Mouse (Mus musculus): Measurements from ENCODE around the gene Tapbp. TPM values are rescaled to one million over a fixed set of nuclear protein-coding genes. Genes with fewer than 3 reads are reported as not detected.

Tapbp gene
- polyA plus RNA-seq, 1 experiment from 2014 or later: 102 TPM

DNA sequence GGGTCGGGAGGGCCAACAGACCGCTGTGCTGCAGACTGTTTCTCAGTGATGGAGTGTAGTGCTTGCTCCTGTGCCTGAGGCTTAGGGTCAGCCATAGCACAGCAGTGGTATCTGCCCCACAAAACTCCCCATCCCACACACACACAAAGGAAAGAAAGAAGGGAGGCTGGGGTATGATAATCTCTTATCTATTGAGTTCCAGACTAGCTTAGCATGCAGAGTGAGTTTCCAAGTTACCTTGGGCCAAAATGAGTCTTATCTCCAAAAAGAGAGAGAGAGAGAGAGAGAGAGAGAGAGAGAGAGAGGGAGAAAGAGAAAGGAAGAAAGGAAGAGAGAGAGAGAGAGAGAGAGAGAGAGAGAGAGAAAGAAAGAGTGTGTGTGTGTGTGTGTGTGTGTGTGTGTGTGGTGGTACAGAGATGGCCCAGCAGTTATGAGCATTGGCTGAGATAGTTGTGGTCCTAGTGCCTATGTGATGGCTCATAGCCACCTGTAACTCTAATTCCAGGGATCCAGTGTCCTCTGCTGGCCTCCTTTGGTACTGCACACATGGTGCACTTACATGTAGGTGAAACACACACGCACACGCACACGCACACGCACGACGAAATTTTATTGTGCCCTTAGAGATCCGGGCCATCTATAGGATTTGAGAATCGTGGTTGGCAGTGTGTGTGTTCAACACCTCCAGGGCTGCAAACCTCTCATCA, 9.0 kb downstream of the Tapbp start:
- peaks cover 31% of the 10 kb centered on the region for H3K36me3 ChIP-seq (ENCODE audit: control insufficient read depth, insufficient read depth)
- H3K4me2 ChIP-seq (replicated peaks; ENCODE audit: low read depth): no peak overlapping the region
- no peaks in the 10 kb centered on the region for H3K27me3 ChIP-seq (replicated peaks; ENCODE audit: control insufficient read depth, insufficient read depth, low read length)
- H3K4me1 ChIP-seq (replicated peaks; ENCODE audit: control insufficient read depth, insufficient read depth, low read length): no peaks in the 10 kb centered on the region
- no peaks in the 10 kb centered on the region for H3K9me3 ChIP-seq (ENCODE audit: control insufficient read depth)
- H3K4me3 ChIP-seq (ENCODE audit: low read depth, low read length): no peak overlapping the region
- 87% methylated on average over 10 of the region's 10 CpGs for WGBS
- ATAC-seq: no peak
- peak; percentile 69 for TF ChIP-seq CTCF (IDR thresholded peaks at IDR 0.05; ENCODE audit: low read depth)
- no peak overlapping the region for H3K9ac ChIP-seq (ENCODE audit: low read depth, low read length)
- H3K27ac ChIP-seq (ENCODE audit: low read depth, low read length): no peak overlapping the region

DNA sequence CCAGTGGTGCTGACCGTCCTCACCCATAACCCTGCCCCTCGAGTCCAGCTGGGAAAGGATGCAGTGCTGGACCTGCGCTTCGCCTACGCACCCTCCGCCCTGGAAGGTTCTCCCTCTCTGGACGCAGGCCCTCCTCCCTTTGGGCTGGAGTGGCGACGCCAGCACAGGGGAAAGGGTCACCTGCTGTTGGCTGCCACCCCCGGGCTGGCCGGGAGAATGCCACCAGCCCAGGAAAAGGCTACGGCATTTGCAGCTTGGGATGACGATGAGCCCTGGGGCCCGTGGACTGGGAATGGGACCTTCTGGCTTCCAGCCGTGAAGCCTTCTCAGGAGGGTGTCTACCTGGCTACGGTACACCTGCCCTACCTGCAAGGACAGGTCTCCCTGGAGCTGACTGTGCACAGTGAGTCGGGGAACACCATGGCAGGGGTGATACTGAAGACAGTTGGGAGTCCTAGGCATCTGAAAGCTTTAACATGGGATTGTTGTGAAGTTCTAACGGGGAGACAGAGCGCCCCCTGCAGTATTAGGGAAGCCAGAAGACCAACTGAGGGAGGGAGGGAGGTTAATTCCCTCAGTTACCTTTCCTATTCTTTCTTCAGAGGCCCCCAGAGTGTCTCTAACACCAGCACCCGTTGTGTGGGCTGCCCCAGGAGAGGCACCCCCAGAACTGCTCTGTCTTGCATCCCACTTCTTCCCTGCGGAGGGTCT, 9.9 kb downstream of the Tapbp start:
- Histone ChIP-seq H3K9ac (ENCODE audit: low read depth, low read length) (no peak overlapping the region), H3K27me3 (replicated peaks; ENCODE audit: control insufficient read depth, insufficient read depth, low read length) (no peaks in the 10 kb centered on the region), H3K9me3 (ENCODE audit: control insufficient read depth) (no peaks in the 10 kb centered on the region), H3K4me3 (ENCODE audit: low read depth, low read length) (no peak overlapping the region), H3K36me3 (ENCODE audit: control insufficient read depth, insufficient read depth) (peaks cover 31% of the 10 kb centered on the region), H3K4me2 (replicated peaks; ENCODE audit: low read depth) (no peak overlapping the region), H3K27ac (ENCODE audit: low read depth, low read length) (no peak overlapping the region), H3K4me1 (replicated peaks; ENCODE audit: control insufficient read depth, insufficient read depth, low read length) (no peaks in the 10 kb centered on the region)
- 88% methylated on average over 21 of the region's 21 CpGs for WGBS
- peak; percentile 39; the same call in 1 of the 2 replicates for TF ChIP-seq CTCF (IDR thresholded peaks at IDR 0.05; ENCODE audit: low read depth)
- no peak for ATAC-seq

DNA sequence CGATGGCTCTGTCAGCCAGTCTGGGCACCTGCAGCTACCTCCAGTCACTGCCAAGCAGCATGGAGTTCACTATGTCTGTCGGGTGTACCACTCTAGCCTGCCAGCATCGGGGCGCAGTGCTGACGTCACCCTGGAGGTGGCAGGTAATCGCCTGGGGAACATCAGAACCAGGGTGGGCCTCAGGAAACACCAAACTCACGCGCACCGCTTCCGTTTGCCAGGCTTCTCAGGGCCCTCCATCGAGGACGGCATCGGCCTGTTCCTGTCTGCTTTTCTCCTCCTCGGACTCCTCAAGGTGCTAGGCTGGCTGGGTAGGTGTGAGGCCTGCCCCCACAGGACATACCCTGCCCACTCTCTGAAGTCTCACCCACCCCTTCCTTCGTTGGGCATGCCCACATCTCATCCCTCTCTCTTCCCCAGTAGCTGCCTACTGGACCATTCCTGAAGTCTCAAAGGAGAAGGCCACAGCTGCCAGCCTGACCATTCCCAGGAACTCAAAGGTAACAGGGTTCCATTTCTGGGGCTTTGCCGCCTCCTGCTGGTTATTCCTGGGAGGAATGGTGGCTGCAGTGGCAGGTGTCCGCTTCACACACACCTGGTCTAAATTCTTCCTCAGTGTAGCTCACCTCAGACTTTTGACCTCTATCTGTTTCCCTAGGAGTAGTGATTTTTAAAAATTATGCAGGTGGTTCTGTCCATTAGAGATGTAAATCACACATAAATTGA, 10.7 kb downstream of the Tapbp start:
- Histone ChIP-seq H3K36me3 (ENCODE audit: control insufficient read depth, insufficient read depth) (peaks cover 31% of the 10 kb centered on the region), H3K27me3 (replicated peaks; ENCODE audit: control insufficient read depth, insufficient read depth, low read length) (no peaks in the 10 kb centered on the region), H3K27ac (ENCODE audit: low read depth, low read length) (no peak overlapping the region), H3K9ac (ENCODE audit: low read depth, low read length) (no peak overlapping the region), H3K4me3 (ENCODE audit: low read depth, low read length) (no peak overlapping the region), H3K4me2 (replicated peaks; ENCODE audit: low read depth) (no peak overlapping the region), H3K4me1 (replicated peaks; ENCODE audit: control insufficient read depth, insufficient read depth, low read length) (no peaks in the 10 kb centered on the region), H3K9me3 (ENCODE audit: control insufficient read depth) (no peaks in the 10 kb centered on the region)
- no peak for ATAC-seq
- peak; percentile 71 for TF ChIP-seq CTCF (IDR thresholded peaks at IDR 0.05; ENCODE audit: low read depth)
- WGBS: 77% methylated on average over 17 of the region's 17 CpGs

DNA sequence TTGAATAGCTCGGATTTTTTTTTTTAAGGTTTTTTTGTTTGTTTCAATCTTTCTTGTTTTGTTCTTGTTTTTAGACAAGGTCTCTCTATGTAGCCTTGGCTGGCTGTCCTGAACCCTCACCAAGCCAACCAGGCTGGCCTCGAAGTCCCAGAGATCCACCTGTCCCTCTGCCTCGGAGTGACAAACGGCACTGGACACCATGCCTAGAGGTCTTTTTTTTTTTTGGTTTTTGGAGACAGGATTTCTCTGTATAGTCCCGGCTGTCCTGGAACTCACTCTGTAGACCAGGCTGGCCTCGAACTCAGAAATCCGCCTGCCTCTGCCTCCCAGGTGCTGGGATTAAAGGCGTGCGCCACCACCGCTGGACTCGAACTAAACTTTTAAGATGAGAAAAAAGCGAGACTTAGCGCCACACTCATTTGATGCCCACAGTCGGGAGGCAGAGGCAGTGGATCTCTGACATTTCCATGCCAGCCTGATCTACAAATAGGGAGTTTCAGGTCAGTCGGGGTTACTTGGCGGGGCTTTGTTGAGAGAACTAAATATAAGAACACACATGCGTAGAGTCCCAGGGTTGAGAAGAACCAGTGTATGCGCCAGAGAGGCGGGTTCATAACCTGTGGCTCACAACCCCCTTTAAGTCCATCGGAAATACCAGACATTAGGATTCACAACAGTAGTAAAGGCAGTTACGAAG, 12.7 kb downstream of the Tapbp start:
- no peak for TF ChIP-seq CTCF (IDR thresholded peaks at IDR 0.05; ENCODE audit: low read depth)
- no peaks in the 10 kb centered on the region for H3K4me1 ChIP-seq (replicated peaks; ENCODE audit: control insufficient read depth, insufficient read depth, low read length)
- H3K36me3 ChIP-seq (ENCODE audit: control insufficient read depth, insufficient read depth): peaks cover 39% of the 10 kb centered on the region
- no peaks in the 10 kb centered on the region for H3K27me3 ChIP-seq (replicated peaks; ENCODE audit: control insufficient read depth, insufficient read depth, low read length)
- peak overlapping the region; percentile 81 for H3K9ac ChIP-seq (ENCODE audit: low read depth, low read length)
- no peak overlapping the region for H3K27ac ChIP-seq (ENCODE audit: low read depth, low read length)
- ATAC-seq: no peak
- H3K4me2 ChIP-seq (replicated peaks; ENCODE audit: low read depth): peak overlapping the region; percentile 100
- H3K9me3 ChIP-seq (ENCODE audit: control insufficient read depth): no peaks in the 10 kb centered on the region
- WGBS: 62% methylated on average over 21 of the region's 21 CpGs
- peak overlapping the region; percentile 81 for H3K4me3 ChIP-seq (ENCODE audit: low read depth, low read length)

DNA sequence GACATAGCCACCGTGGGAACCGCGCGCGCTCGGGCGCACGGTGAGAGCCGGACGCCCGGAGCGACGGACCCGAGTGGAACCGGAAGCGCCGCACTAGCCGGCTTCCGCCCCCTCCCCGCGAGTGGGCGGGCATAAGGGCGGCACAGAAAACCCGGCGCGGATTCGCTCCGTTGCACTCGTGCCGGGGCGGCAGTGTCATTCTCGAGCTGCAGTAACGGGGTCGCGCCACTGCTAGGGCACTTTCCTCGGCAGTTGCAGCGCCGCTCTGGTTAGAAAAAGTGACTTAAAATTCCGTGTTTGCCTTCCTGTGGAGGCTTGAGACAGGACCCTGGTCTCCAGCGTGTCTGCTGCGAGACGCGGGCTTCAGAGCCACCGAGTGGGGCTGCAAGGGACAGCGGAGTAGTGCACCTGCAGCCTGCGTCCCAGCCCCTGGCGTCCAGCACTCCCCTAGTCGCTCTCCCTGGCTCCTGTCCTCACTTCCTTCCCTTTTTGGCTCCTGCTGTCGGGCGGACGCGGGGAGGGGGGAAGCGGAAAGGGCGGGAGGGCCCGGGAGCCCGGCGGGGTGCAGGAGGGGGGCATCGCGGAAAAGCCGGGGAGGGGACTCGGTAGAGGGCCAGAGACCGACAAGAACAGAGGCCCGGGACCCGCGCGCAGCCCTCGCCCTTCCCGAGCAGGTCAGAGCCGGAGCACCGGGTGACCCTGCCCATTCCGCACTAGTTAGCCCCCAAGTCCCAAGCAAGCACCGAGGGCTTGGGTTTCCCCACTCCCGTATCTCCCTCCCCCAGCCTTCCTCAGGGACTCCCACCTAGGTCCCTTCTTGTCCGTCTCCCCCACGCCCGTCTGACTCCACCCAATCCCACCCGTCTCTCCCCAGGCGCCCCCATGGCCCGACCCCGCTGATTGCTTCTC, 13.9 kb downstream of the Tapbp start, which contains the start of gene Rgl2:
Gene Rgl2 (plus strand): TSS at position 173 of the 909 bp plus-strand sequence.
- peak within 1 kb of the TSS; percentile 81 for H3K9ac ChIP-seq (ENCODE audit: low read depth, low read length)
- peak; percentile 83 for ATAC-seq
- H3K36me3 ChIP-seq (ENCODE audit: control insufficient read depth, insufficient read depth): peaks cover 43% of the 10 kb centered on the region
- H3K27ac ChIP-seq (ENCODE audit: low read depth, low read length): peak within 1 kb of the TSS; percentile 83
- no peaks in the 10 kb centered on the region for H3K4me1 ChIP-seq (replicated peaks; ENCODE audit: control insufficient read depth, insufficient read depth, low read length)
- H3K9me3 ChIP-seq (ENCODE audit: control insufficient read depth): no peaks in the 10 kb centered on the region
- TF ChIP-seq CTCF (IDR thresholded peaks at IDR 0.05; ENCODE audit: low read depth): peak; percentile 64
- peak within 1 kb of the TSS; percentile 100 for H3K4me2 ChIP-seq (replicated peaks; ENCODE audit: low read depth)
- under 1% methylated on average over 72 of the region's 80 CpGs for WGBS
- no peaks in the 10 kb centered on the region for H3K27me3 ChIP-seq (replicated peaks; ENCODE audit: control insufficient read depth, insufficient read depth, low read length)
- peak within 1 kb of the TSS; percentile 81 for H3K4me3 ChIP-seq (ENCODE audit: low read depth, low read length)

All from intestine, postnatal 0 days (tissue).